Mouse (Mus musculus) cerebellum, adult 2 months (tissue): Measurements from ENCODE around the gene Gm10134. TPM values are rescaled to one million over a fixed set of nuclear protein-coding genes. Genes with fewer than 3 reads are reported as not detected.

Experiments
- DNase-seq, 2 experiments: peaks; one replicate each; pipeline ENCODE4 v3.0.0; 2021
- H3K27ac ChIP-seq: fragments of 200-500 bp; 2 replicates; pipeline ENCODE4 v1.5.1; 2012; ENCODE audit warnings: low read length, control low read depth, inconsistent platforms; ENCODE audit not compliant: insufficient read depth
- H3K27me3 ChIP-seq: fragments of 200-500 bp; 2 replicates; pipeline ENCODE4 v1.6.1; 2012; ENCODE audit warnings: inconsistent platforms, mild to moderate bottlenecking, low read length, moderate library complexity; ENCODE audit not compliant: control insufficient read depth, insufficient read depth
- H3K4me1 ChIP-seq: fragments of 200-500 bp; 2 replicates; pipeline ENCODE4 v1.6.1; 2011; ENCODE audit warnings: low read length; ENCODE audit not compliant: control insufficient read depth, insufficient read depth
- H3K4me3 ChIP-seq: fragments of 200-500 bp; replicated peaks from 2 replicates; pipeline ENCODE3; 2011; ENCODE audit warnings: mild to moderate bottlenecking, low read depth, low read length, control low read depth; ENCODE audit not compliant: insufficient read depth
- CTCF ChIP-seq: fragments of 200-500 bp; IDR thresholded peaks from 2 replicates; pipeline ENCODE4 v1.5.1; 2011; ENCODE audit warnings: low read depth, mild to moderate bottlenecking, control low read depth, low read length, moderate library complexity, borderline replicate concordance; ENCODE audit not compliant: insufficient read depth
- POLR2A ChIP-seq: fragments of 200-500 bp; IDR thresholded peaks from 2 replicates; pipeline ENCODE4 v1.6.1; 2011; ENCODE audit warnings: low read length, control low read depth, borderline replicate concordance; ENCODE audit not compliant: insufficient read depth
- WGBS: fragments of 180-500 bp; shearing (Covaris S2); methylation state at CpG from one replicate; pipeline ENCODE4 v1.1.7; 2018; 5-methylcytosine and 5-hydroxymethylcytosine counted together
- polyA plus RNA-seq: library from polyadenylated mRNA; depleted of rRNA; stranded (reverse); fragments of >200 nt; gene quantifications from 2 replicates; pipeline ENCODE4 v1.2.3, GENCODE M21; 2012

Gene Gm10134
- polyA plus RNA-seq, 1 experiment, result not detected

GRCm38 (mm10) chr2:28536766-28537633, 31.1 kb downstream of the Gm10134 start:
- Histone ChIP-seq H3K27me3 (no peaks in the 10 kb centered on the region), H3K4me1 (peaks cover 70% of the 10 kb centered on the region), H3K27ac (peak overlapping the region; percentile 91), H3K4me3 (no peak overlapping the region)
- no peak for TF ChIP-seq CTCF
- no peak for TF ChIP-seq POLR2A
- 28% methylated on average over 11 of the region's 11 CpGs for WGBS
- DNase-seq, result peak in 1 of 2 experiments; percentile 63

GRCm38 (mm10) chr2:28537634-28537920, 31.7 kb downstream of the Gm10134 start:
- H3K27me3 ChIP-seq, result no peaks in the 10 kb centered on the region
- peak in 1 of 2 experiments; percentile 48 for DNase-seq
- H3K27ac ChIP-seq, result peak overlapping the region; percentile 91
- no peak for TF ChIP-seq POLR2A
- no peak for TF ChIP-seq CTCF
- H3K4me3 ChIP-seq, result no peak overlapping the region
- 13% methylated on average over 4 of the region's 4 CpGs for WGBS
- H3K4me1 ChIP-seq, result peaks cover 71% of the 10 kb centered on the region

GRCm38 (mm10) chr2:28537995-28538816, 32.3 kb downstream of the Gm10134 start:
- Histone ChIP-seq H3K4me1 (peaks cover 74% of the 10 kb centered on the region), H3K4me3 (no peak overlapping the region), H3K27ac (peak overlapping the region; percentile 91), H3K27me3 (no peaks in the 10 kb centered on the region)
- peak in 1 of 2 experiments; percentile 61 for DNase-seq
- 13% methylated on average over 8 of the region's 8 CpGs for WGBS
- TF ChIP-seq POLR2A, result no peak
- no peak for TF ChIP-seq CTCF

GRCm38 (mm10) chr2:28538817-28539128, 32.9 kb downstream of the Gm10134 start:
- DNase-seq, result peak in 1 of 2 experiments; percentile 71
- Histone ChIP-seq H3K27me3 (no peaks in the 10 kb centered on the region), H3K4me1 (peaks cover 80% of the 10 kb centered on the region), H3K4me3 (no peak overlapping the region), H3K27ac (peak overlapping the region; percentile 80)
- WGBS, result 0% methylated on average over 1 of the region's 1 CpGs
- no peak for TF ChIP-seq CTCF
- TF ChIP-seq POLR2A, result no peak

- peaks cover 84% of the 10 kb centered on the region for H3K4me1 ChIP-seq
- WGBS, result 10% methylated on average over 7 of the region's 7 CpGs
- TF ChIP-seq CTCF, result no peak
- TF ChIP-seq POLR2A, result no peak
These were observed 33.3 kb downstream of the Gm10134 start for GRCm38 (mm10) chr2:28539206-28539605.

GRCm38 (mm10) chr2:28539949-28540348, 34.1 kb downstream of the Gm10134 start:
- peaks cover 89% of the 10 kb centered on the region for H3K4me1 ChIP-seq
- 26% methylated on average over 2 of the region's 2 CpGs for WGBS
- TF ChIP-seq POLR2A (no peak), CTCF (no peak)
- no peak for DNase-seq
- peak overlapping the region; percentile 80 for H3K27ac ChIP-seq
- H3K4me3 ChIP-seq, result no peak overlapping the region
- H3K27me3 ChIP-seq, result no peaks in the 10 kb centered on the region

More at GRCm38 (mm10) chr2:28539206-28539605, 33.3 kb downstream of the Gm10134 start:
- no peak overlapping the region for H3K4me3 ChIP-seq
- peak overlapping the region; percentile 80 for H3K27ac ChIP-seq
- peak in 1 of 2 experiments; percentile 58 for DNase-seq
- H3K27me3 ChIP-seq, result no peaks in the 10 kb centered on the region

GRCm38 (mm10) chr2:28540587-28541227, 34.8 kb downstream of the Gm10134 start:
- no peak for TF ChIP-seq CTCF
- 0 out of 2 replicates have a peak overlapping the region, but pooled peaks have one; percentile 80 for H3K27ac ChIP-seq
- WGBS, result 72% methylated on average over 8 of the region's 8 CpGs
- peaks cover 95% of the 10 kb centered on the region for H3K4me1 ChIP-seq
- no peak overlapping the region for H3K4me3 ChIP-seq
- DNase-seq, result no peak
- no peaks in the 10 kb centered on the region for H3K27me3 ChIP-seq
